Mouse (Mus musculus): Measurements from ENCODE around the gene 4930452B06Rik.

DNA sequence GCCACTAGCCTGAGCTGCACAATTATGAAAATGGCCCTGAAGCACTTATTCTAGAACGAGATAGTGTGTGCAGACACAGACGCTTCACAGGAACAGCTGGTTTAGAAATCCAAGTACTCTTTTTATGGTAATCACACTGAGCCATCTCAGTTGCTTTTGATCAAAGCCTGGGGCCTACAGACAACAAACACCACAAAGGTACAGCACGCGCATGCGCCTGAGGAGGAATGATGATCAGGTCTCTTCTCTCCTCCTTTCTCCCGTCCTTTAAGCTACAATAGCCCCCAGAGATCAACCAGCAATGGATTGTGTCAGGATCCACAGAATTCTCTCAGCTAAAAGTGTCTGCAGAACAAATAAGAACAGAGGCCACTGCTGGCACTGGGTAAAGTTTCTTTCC is 33.8 kb downstream of the 4930452B06Rik start:
- TF ChIP-seq CTCF (IDR thresholded peaks at IDR 0.05; ENCODE audit: extremely low read depth, insufficient read depth, insufficient read length, insufficient replicate concordance), result no peak
- TF ChIP-seq POLR2A (IDR thresholded peaks at IDR 0.05; ENCODE audit: low read depth, low read length), result no peak

All from spleen, adult 2 months (tissue).